In the genomic region with DNA sequence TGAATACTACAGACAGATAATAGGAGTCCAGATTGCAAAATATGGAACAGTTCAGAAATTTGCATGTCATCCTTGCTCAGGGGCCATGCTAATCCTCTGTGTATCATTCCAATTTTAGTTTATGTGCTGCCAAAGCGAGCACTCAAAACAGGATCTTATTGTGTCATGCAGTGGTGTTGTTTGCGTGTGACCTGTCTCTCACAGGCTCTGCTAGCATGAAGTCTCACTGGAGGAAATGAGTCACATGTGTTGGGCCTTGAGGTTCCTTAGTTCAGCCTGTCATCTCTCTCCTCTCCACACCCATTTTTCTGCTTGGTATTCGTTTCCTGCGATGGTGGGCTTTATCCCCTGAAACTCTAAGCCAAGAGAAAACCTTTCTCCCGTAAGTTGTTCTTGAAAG, we compare ENCODE assay signal across 26 mouse cellular contexts.
A peak's percentile ranks its signal among the peaks of the same experiment; 100 is the strongest.
DNase-seq lines count a peak whose midpoint lies in the region; ATAC-seq and TF ChIP-seq lines count a peak whose summit lies in the region.
"Had no signal": no experiment of that assay in that cellular context is flagged by ENCODE, and none has a peak within 500 bp of the region (broad histone marks: within the 10 kb centered on the region; RNA-seq: fewer than 3 reads in every experiment).

No protein-coding gene starts in this region.

- ATAC-seq in lung, postnatal 0 days = peak; percentile 26; the same call in 1 of the 2 replicates
- ATAC-seq in midbrain, embryonic 11.5 days (ENCODE audit: low FRiP score) = no peak
- no peak for ATAC-seq in midbrain, embryonic 15.5 days (replicated peaks)
- no peak for ATAC-seq in hindbrain, embryonic 16.5 days
- ATAC-seq: CD4-positive, CD25-positive, alpha-beta regulatory T cell, adult 4 months; forebrain, embryonic 15.5 days; forebrain, postnatal 0 days had no signal

- H3K9ac ChIP-seq in lung, postnatal 0 days (replicated peaks; ENCODE audit: low read depth) = no peak overlapping the region
- H3K9ac ChIP-seq in midbrain, embryonic 11.5 days (ENCODE audit: low read length) = no peak overlapping the region
- H3K9ac ChIP-seq in midbrain, embryonic 15.5 days = no peak overlapping the region
- H3K9ac ChIP-seq in CH12.LX (ENCODE audit: insufficient read depth, low read depth) = no peak overlapping the region
- H3K9ac ChIP-seq in hindbrain, embryonic 16.5 days (ENCODE audit: low read depth, low read length) = no peak overlapping the region
- H3K9ac ChIP-seq: embryonic facial prominence, embryonic 13.5 days; embryonic facial prominence, embryonic 15.5 days; forebrain, embryonic 12.5 days; forebrain, embryonic 15.5 days; forebrain, postnatal 0 days had no signal

- no peak overlapping the region for H3K4me2 ChIP-seq in lung, postnatal 0 days (replicated peaks; ENCODE audit: low read depth, low read length)
- H3K4me2 ChIP-seq in midbrain, embryonic 11.5 days = no peak overlapping the region
- no peak overlapping the region for H3K4me2 ChIP-seq in midbrain, embryonic 15.5 days
- no peak overlapping the region for H3K4me2 ChIP-seq in CH12.LX (ENCODE audit: insufficient read depth, low read depth, poor library complexity, severe bottlenecking)
- H3K4me2 ChIP-seq in hindbrain, embryonic 16.5 days (ENCODE audit: low read length) = no peak overlapping the region
- H3K4me2 ChIP-seq: embryonic facial prominence, embryonic 13.5 days; embryonic facial prominence, embryonic 15.5 days; forebrain, embryonic 12.5 days; forebrain, embryonic 15.5 days had no signal

- no peak for TF ChIP-seq RAD21 in CH12.LX (IDR thresholded peaks at IDR 0.05; ENCODE audit: low read depth, low read length)

- TF ChIP-seq EP300 in lung, postnatal 0 days (IDR thresholded peaks at IDR 0.05) = no peak
- TF ChIP-seq EP300 in CH12.LX (IDR thresholded peaks at IDR 0.05; ENCODE audit: low read length) = no peak

- H3K4me1 ChIP-seq in lung, postnatal 0 days (ENCODE audit: insufficient read depth, low read depth, low read length) = no peaks in the 10 kb centered on the region
- H3K4me1 ChIP-seq in midbrain, embryonic 11.5 days (ENCODE audit: control insufficient read depth, insufficient read depth, low read length) = no peaks in the 10 kb centered on the region
- no peaks in the 10 kb centered on the region for H3K4me1 ChIP-seq in midbrain, embryonic 15.5 days
- H3K4me1 ChIP-seq in CH12.LX (ENCODE audit: control insufficient read depth in 1 of 2, insufficient read depth in 2 of 2) = peaks cover 11 to 33% of the 10 kb centered on the region in 2 experiments
- H3K4me1 ChIP-seq in hindbrain, embryonic 16.5 days (ENCODE audit: control insufficient read depth, insufficient read depth, low read depth, low read length) = no peaks in the 10 kb centered on the region
- H3K4me1 ChIP-seq: forebrain, embryonic 10.5 days; forebrain, embryonic 12.5 days; forebrain, embryonic 15.5 days had no signal

- DNase-seq in lung, postnatal 0 days (ENCODE audit: low spot score) = peak; percentile 12
- DNase-seq in lung, adult 18-20 months = no peak
- peak; percentile 44 for DNase-seq in midbrain, embryonic 11.5 days (ENCODE audit: low spot score, missing footprints)
- DNase-seq in 416B (ENCODE audit: low read depth) (peak; percentile 21), CH12.LX (ENCODE audit: extremely low read depth) (peak; percentile 61)
- no peak for DNase-seq in urinary bladder, postnatal 4 days (ENCODE audit: low spot score in 2 of 2)
- DNase-seq: adrenal gland, adult 2 months; adrenal gland, postnatal 10 days; adrenal gland, postnatal 25 days; cerebellum, adult 11 months; cerebellum, adult 18-20 months; cerebellum, adult 8-10 months; cerebellum, adult 9-11 months; cerebellum, postnatal 14 days; cerebellum, postnatal 36 days; embryo, embryonic 11 days; forebrain, postnatal 0 days had no signal

- H3K27me3 ChIP-seq in lung, postnatal 0 days (replicated peaks; ENCODE audit: insufficient read depth, low read length) = no peaks in the 10 kb centered on the region
- H3K27me3 ChIP-seq in midbrain, embryonic 11.5 days (ENCODE audit: control insufficient read depth, insufficient read depth, low read length) = no peaks in the 10 kb centered on the region
- no peaks in the 10 kb centered on the region for H3K27me3 ChIP-seq in midbrain, embryonic 15.5 days (replicated peaks)
- H3K27me3 ChIP-seq in CH12.LX (replicated peaks) = no peaks in the 10 kb centered on the region
- H3K27me3 ChIP-seq in hindbrain, embryonic 16.5 days (replicated peaks; ENCODE audit: control insufficient read depth, insufficient read depth, low read length) = no peaks in the 10 kb centered on the region
- H3K27me3 ChIP-seq: embryonic facial prominence, embryonic 13.5 days; embryonic facial prominence, embryonic 15.5 days; forebrain, embryonic 12.5 days; forebrain, embryonic 15.5 days had no signal

- no peaks in the 10 kb centered on the region for H3K79me2 ChIP-seq in CH12.LX (replicated peaks; ENCODE audit: control insufficient read depth, extremely low read depth, insufficient read depth, poor library complexity, severe bottlenecking)

- H3K4me3 ChIP-seq in lung, postnatal 0 days (ENCODE audit: low read depth, low read length) = no peak overlapping the region
- H3K4me3 ChIP-seq in midbrain, embryonic 11.5 days (ENCODE audit: low read depth, low read length) = no peak overlapping the region
- H3K4me3 ChIP-seq in midbrain, embryonic 15.5 days = no peak overlapping the region
- no peak overlapping the region for H3K4me3 ChIP-seq in CH12.LX (replicated peaks in 1 of 3; ENCODE audit: low read depth in 2 of 3, low read length in 2 of 3, poor library complexity in 1 of 3)
- no peak overlapping the region for H3K4me3 ChIP-seq in hindbrain, embryonic 16.5 days (ENCODE audit: low read length)
- H3K4me3 ChIP-seq: embryonic facial prominence, embryonic 13.5 days; embryonic facial prominence, embryonic 15.5 days; erythroblast, embryonic 14.5 days; forebrain, embryonic 10.5 days; forebrain, embryonic 12.5 days; forebrain, embryonic 15.5 days had no signal

- no peak overlapping the region for H3K27ac ChIP-seq in lung, postnatal 0 days (ENCODE audit: low read length)
- H3K27ac ChIP-seq in midbrain, embryonic 11.5 days (ENCODE audit: low read depth, low read length) = no peak overlapping the region
- no peak overlapping the region for H3K27ac ChIP-seq in midbrain, embryonic 15.5 days
- H3K27ac ChIP-seq in CH12.LX (ENCODE audit: insufficient read depth, low read depth) = no peak overlapping the region
- H3K27ac ChIP-seq in hindbrain, embryonic 16.5 days (ENCODE audit: low read depth, low read length) = no peak overlapping the region
- H3K27ac ChIP-seq: embryonic facial prominence, embryonic 13.5 days; embryonic facial prominence, embryonic 15.5 days; forebrain, embryonic 10.5 days; forebrain, embryonic 12.5 days; forebrain, embryonic 15.5 days had no signal

- no peaks in the 10 kb centered on the region for H3K36me3 ChIP-seq in lung, postnatal 0 days (ENCODE audit: insufficient read depth, low read length)
- H3K36me3 ChIP-seq in midbrain, embryonic 11.5 days (ENCODE audit: control insufficient read depth, insufficient read depth, low read length) = no peaks in the 10 kb centered on the region
- H3K36me3 ChIP-seq in midbrain, embryonic 15.5 days (replicated peaks) = no peaks in the 10 kb centered on the region
- no peaks in the 10 kb centered on the region for H3K36me3 ChIP-seq in CH12.LX (replicated peaks in 1 of 2; ENCODE audit: control insufficient read depth in 1 of 2, insufficient read depth in 1 of 2, low read length in 1 of 2)
- no peaks in the 10 kb centered on the region for H3K36me3 ChIP-seq in hindbrain, embryonic 16.5 days (ENCODE audit: control insufficient read depth, insufficient read depth, low read length)
- H3K36me3 ChIP-seq: embryonic facial prominence, embryonic 13.5 days; embryonic facial prominence, embryonic 15.5 days; forebrain, embryonic 10.5 days; forebrain, embryonic 12.5 days; forebrain, embryonic 15.5 days had no signal

- no peaks in the 10 kb centered on the region for H3K9me3 ChIP-seq in lung, postnatal 0 days (ENCODE audit: low read length)
- no peaks in the 10 kb centered on the region for H3K9me3 ChIP-seq in midbrain, embryonic 11.5 days (ENCODE audit: control insufficient read depth, low read length)
- H3K9me3 ChIP-seq in midbrain, embryonic 15.5 days = no peaks in the 10 kb centered on the region
- H3K9me3 ChIP-seq in CH12.LX (replicated peaks; ENCODE audit: low read length) = no peaks in the 10 kb centered on the region
- no peaks in the 10 kb centered on the region for H3K9me3 ChIP-seq in hindbrain, embryonic 16.5 days (ENCODE audit: control insufficient read depth, low read length)
- H3K9me3 ChIP-seq: embryonic facial prominence, embryonic 13.5 days; embryonic facial prominence, embryonic 15.5 days; forebrain, embryonic 10.5 days; forebrain, embryonic 12.5 days; forebrain, embryonic 15.5 days had no signal

- WGBS in lung, postnatal 0 days = 73% methylated on average over 5 of the region's 5 CpGs
- WGBS in midbrain, embryonic 11.5 days = 93% methylated on average over 5 of the region's 5 CpGs
- WGBS in midbrain, embryonic 15.5 days = 84% methylated on average over 5 of the region's 5 CpGs
- 89% methylated on average over 5 of the region's 5 CpGs for whole genome bisulfite sequencing in hindbrain, embryonic 16.5 days

- no peak for TF ChIP-seq POLR2A in CH12.LX (IDR thresholded peaks at IDR 0.05; ENCODE audit: low read depth, low read length)

- dilution Hi-C loops in CH12.LX (cut with MboI; ENCODE audit: extremely low pct_ligation_motif_present, extremely low pct_unique_long_range_greater_than_20kb, low sequenced_read_pairs) = no loop called here

- in situ Hi-C loops in CH12.LX (cut with MboI; ENCODE audit: low pct_ligation_motif_present, low pct_unique_long_range_greater_than_20kb, low sequenced_read_pairs) = no loop called here

- no peak for TF ChIP-seq CTCF in lung, postnatal 0 days (IDR thresholded peaks at IDR 0.05)
- TF ChIP-seq CTCF in CH12.LX (conservative IDR thresholded peaks at IDR 0.05 in 1 of 2, IDR thresholded peaks at IDR 0.05 in 1 of 2; ENCODE audit: low read depth in 2 of 2, low read length in 2 of 2) = no peak

TF ChIP-seq in CH12.LX, 34 proteins besides CTCF, POLR2A, EP300 and RAD21 (continues in another document):
- TF ChIP-seq USF1 (IDR thresholded peaks at IDR 0.05; ENCODE audit: low read depth, low read length) (peak; percentile 11; the same call in 1 of the 2 replicates), SIN3A (IDR thresholded peaks at IDR 0.05; ENCODE audit: low read length) (no peak), ETS1 (conservative IDR thresholded peaks at IDR 0.05; ENCODE audit: low read depth, low read length) (peak; percentile 72), MAFK (IDR thresholded peaks at IDR 0.05; ENCODE audit: insufficient replicate concordance, low read length) (no peak), PAX5 (IDR thresholded peaks at IDR 0.05; ENCODE audit: low read length) (no peak), USF2 (conservative IDR thresholded peaks at IDR 0.05; ENCODE audit: low read depth, low read length) (0 out of 2 replicates have a peak, but pooled peaks have one; percentile 22), MAX (IDR thresholded peaks at IDR 0.05; ENCODE audit: low read length) (0 out of 2 replicates have a peak, but pooled peaks have one; percentile 25), BHLHE40 (IDR thresholded peaks at IDR 0.05; ENCODE audit: low read depth, low read length) (peak; percentile 73), ZMIZ1 (IDR thresholded peaks at IDR 0.05; ENCODE audit: low read depth, low read length) (no peak), MEF2A (IDR thresholded peaks at IDR 0.05; ENCODE audit: borderline replicate concordance, low read depth, low read length) (peak; percentile 44; the same call in 1 of the 2 replicates)

Comparison
In these comparisons a context has a peak if more than half of its experiments do, and no peak if none do; other contexts are left out.
1. DNase-seq: peak in lung, postnatal 0 days (single experiment), midbrain, embryonic 11.5 days (single experiment), 416B (single experiment) and CH12.LX (single experiment); none in lung, adult 18-20 months (0 of 2) and urinary bladder, postnatal 4 days (0 of 2).